Mouse (Mus musculus) G1E (cell line): ENCODE data around the gene Sh3rf3.

ENCODE experiments used
- CTCF ChIP-seq: IDR thresholded peaks from 2 replicates; pipeline ENCODE4 v1.5.1; 2012; ENCODE audit warnings: low read depth, low read length, inconsistent platforms, mixed read lengths
- GATA1 ChIP-seq: IDR thresholded peaks from 2 replicates; pipeline ENCODE4 v1.6.1; 2012; ENCODE audit warnings: borderline replicate concordance, low read length, inconsistent platforms, mixed read lengths

- TF ChIP-seq CTCF (no peak), GATA1 (no peak)
These were observed 35.0 kb downstream of the Sh3rf3 start for GRCm38 (mm10) chr10:58848127-58848526.
